Mouse (Mus musculus): ENCODE measurements around the gene Dpy19l3.

Dpy19l3 gene

GRCm38 (mm10) chr7:35698073-35698472, 56.2 kb downstream of the Dpy19l3 start:
- no peak for ATAC-seq (ENCODE audit: insufficient number of reproducible peaks, low FRiP score, low TSS enrichment)

- ATAC-seq (ENCODE audit: insufficient number of reproducible peaks, low FRiP score, low TSS enrichment), result no peak
These were observed 61.6 kb downstream of the Dpy19l3 start for GRCm38 (mm10) chr7:35692641-35693040.

- ATAC-seq (ENCODE audit: insufficient number of reproducible peaks, low FRiP score, low TSS enrichment), result no peak
These were observed 62.1 kb downstream of the Dpy19l3 start for GRCm38 (mm10) chr7:35692117-35692516.

GRCm38 (mm10) chr7:35688781-35689349, 65.4 kb downstream of the Dpy19l3 start:
- no peak for ATAC-seq (ENCODE audit: insufficient number of reproducible peaks, low FRiP score, low TSS enrichment)

GRCm38 (mm10) chr7:35688276-35688675, 66.0 kb downstream of the Dpy19l3 start:
- no peak for ATAC-seq (ENCODE audit: insufficient number of reproducible peaks, low FRiP score, low TSS enrichment)

- ATAC-seq (ENCODE audit: insufficient number of reproducible peaks, low FRiP score, low TSS enrichment), result no peak
These were observed 67.0 kb downstream of the Dpy19l3 start for GRCm38 (mm10) chr7:35687229-35687628.

- ATAC-seq (ENCODE audit: insufficient number of reproducible peaks, low FRiP score, low TSS enrichment), result peak; percentile 52; the same call in 1 of the 2 replicates
These were observed 67.5 kb downstream of the Dpy19l3 start for GRCm38 (mm10) chr7:35686756-35687155.

- ATAC-seq (ENCODE audit: insufficient number of reproducible peaks, low FRiP score, low TSS enrichment), result no peak
These were observed 68.0 kb downstream of the Dpy19l3 start for GRCm38 (mm10) chr7:35686216-35686615.

GRCm38 (mm10) chr7:35683409-35684122, 70.7 kb downstream of the Dpy19l3 start:
- no peak for ATAC-seq (ENCODE audit: insufficient number of reproducible peaks, low FRiP score, low TSS enrichment)

GRCm38 (mm10) chr7:35681559-35681958, 72.7 kb downstream of the Dpy19l3 start:
- no peak for ATAC-seq (ENCODE audit: insufficient number of reproducible peaks, low FRiP score, low TSS enrichment)

- no peak for ATAC-seq (ENCODE audit: insufficient number of reproducible peaks, low FRiP score, low TSS enrichment)
These were observed 75.3 kb downstream of the Dpy19l3 start for GRCm38 (mm10) chr7:35678976-35679375.

GRCm38 (mm10) chr7:35668066-35669041, 85.9 kb downstream of the Dpy19l3 start:
- 0 out of 2 replicates have a peak, but pooled peaks have one; percentile 31 for ATAC-seq (ENCODE audit: insufficient number of reproducible peaks, low FRiP score, low TSS enrichment)

- ATAC-seq (ENCODE audit: insufficient number of reproducible peaks, low FRiP score, low TSS enrichment), result no peak
These were observed 90.4 kb downstream of the Dpy19l3 start for GRCm38 (mm10) chr7:35663790-35664376.

- ATAC-seq (ENCODE audit: insufficient number of reproducible peaks, low FRiP score, low TSS enrichment), result no peak
These were observed 95.1 kb downstream of the Dpy19l3 start for GRCm38 (mm10) chr7:35659173-35659572.

GRCm38 (mm10) chr7:35657829-35658228, 96.4 kb downstream of the Dpy19l3 start:
- no peak for ATAC-seq (ENCODE audit: insufficient number of reproducible peaks, low FRiP score, low TSS enrichment)

- ATAC-seq (ENCODE audit: insufficient number of reproducible peaks, low FRiP score, low TSS enrichment), result no peak
These were observed 102.5 kb downstream of the Dpy19l3 start for GRCm38 (mm10) chr7:35651583-35652270.

GRCm38 (mm10) chr7:35650716-35651410, 103.4 kb downstream of the Dpy19l3 start:
- no peak for ATAC-seq (ENCODE audit: insufficient number of reproducible peaks, low FRiP score, low TSS enrichment)

GRCm38 (mm10) chr7:35649071-35649470, 105.2 kb downstream of the Dpy19l3 start:
- ATAC-seq (ENCODE audit: insufficient number of reproducible peaks, low FRiP score, low TSS enrichment), result no peak
